Mouse (Mus musculus): Measurements from ENCODE around the gene Rab4a.

Rab4a gene

GRCm38 (mm10) chr8:123854733-123855475, 49.1 kb downstream of the Rab4a start:
- DNase-seq: no peak

DNA sequence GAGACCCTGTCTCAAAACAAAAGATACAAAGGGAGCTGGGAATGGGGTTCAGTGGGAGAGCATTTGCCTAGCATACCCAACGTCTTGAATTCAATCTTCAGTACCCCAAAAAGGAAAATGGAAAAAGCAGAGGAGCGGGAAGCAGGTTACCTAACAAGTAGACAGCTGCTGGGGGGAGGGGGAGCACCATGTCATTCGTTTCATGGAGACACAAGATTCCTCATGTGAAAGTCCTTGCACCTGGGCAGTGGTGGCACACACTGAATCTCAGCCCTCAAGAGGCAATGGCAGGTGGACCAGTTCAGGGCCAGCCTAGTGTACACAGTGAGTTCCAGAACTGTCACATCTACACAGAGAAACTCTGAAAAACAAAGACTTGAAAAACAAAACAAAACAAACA, 51.6 kb downstream of the Rab4a start:
- DNase-seq: no peak

DNA sequence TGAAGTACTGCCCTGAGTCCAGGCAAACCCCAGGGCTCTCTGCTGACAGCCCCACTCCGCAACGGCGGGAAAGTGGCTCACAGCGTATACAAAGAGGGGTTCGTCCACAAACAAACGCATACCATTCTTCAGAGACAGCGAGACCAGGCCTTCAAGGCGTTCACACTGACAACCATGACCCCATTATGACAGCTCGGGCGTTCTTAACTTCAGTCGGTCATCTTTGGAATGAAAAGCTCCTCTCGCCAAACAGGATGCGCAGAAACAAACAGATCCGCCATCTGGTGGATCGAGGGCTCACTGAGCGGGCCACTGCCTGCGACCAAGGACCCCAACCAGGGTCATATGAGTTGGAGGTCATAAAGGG, 52.8 kb downstream of the Rab4a start:
- DNase-seq: no peak

GRCm38 (mm10) chr8:123858941-123859647, 53.3 kb downstream of the Rab4a start:
- DNase-seq: peak; percentile 88 to 91

DNA sequence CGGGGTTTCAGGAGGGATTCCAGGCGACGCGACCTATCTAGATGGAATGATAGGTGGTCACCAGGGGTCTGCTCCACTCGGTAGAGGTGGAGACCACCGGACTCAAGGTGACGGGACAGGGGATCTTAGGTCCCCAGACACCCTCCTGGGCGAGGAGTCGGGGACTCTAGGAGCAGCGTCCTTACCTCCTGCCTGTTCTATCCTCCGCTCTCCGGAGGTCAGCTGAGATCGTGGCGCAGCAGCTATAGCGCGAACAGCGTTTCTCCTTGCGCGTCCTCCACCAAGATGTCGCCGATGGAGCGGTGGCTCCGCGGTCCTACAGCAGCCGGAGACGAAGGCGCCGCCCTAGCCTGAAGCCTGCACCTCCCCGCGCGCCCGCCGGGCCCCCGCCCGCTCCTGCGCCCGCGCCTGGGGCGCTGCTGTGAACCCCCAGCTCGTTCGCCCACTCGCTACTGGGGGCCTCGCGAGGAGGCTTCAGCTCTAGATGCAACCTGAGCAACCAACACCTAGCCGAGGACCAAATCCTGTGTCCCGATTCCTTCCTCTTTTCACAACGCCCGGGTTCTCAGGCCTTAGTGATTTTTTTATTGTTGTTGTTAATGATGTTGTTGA, 54.0 kb downstream of the Rab4a start, which contains the start of gene Ccsap:
Ccsap (minus strand) TSS at position 562 of the 612 bp plus-strand sequence.
- DNase-seq: no peak

DNA sequence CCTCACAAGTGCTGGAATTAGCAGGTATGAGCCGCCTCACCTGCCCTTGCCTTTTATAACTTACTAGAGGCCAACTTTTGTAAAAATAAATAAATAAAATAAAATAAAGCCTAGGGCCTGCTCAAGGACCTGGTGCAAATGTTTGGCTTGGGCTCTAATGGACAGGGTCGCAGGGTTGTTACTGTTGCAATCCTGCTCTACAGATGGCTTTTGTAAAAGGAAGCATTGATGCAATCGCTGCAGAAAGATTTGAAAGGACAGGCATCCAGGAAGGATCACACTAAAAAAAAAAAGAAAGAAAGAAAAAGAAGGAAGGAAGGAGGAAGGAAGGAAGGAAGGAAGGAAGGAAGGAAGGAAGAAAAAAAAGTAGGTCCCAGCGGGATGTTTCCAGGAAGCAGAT, 54.6 kb downstream of the Rab4a start:
- DNase-seq: no peak

DNA sequence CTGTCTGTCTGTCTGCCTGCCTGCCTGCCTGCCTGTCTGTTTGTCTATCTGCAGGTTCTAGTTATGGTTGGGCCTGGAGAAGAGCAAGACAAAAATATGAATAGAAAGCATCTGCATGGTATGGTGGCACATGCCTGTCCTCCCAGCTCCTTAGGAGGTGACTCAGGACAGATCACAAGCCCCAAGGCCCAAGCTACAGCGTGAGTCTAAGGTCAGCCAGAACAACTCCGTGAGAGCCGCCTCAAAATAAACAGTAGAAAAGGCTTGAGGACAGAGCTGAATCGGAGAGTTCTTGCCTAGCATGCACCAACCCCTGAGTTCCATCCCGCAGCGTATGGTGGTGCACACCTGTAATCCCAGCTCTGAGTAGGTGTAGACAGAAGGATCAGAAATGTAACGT, 60.0 kb downstream of the Rab4a start:
- DNase-seq: no peak

DNA sequence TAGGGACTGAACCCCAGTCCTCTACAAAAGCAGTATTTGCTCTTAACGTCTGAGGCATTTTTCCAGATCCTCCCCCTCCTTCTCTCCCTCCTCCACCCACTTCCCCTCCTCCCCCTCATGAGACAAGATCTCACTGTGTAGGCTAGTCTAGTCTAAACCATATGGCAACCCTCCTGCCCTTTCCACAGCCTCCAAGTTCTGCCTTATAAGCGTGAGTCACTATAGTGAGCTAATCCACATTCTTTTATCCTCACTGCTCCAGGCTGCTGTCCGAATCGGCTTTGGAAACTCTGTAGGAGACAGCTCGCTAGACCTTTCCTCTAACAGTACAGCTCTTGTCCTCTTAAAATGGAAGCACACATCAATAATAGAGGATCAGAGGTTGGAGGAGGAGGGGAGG, 61.2 kb downstream of the Rab4a start:
- DNase-seq: no peak

DNA sequence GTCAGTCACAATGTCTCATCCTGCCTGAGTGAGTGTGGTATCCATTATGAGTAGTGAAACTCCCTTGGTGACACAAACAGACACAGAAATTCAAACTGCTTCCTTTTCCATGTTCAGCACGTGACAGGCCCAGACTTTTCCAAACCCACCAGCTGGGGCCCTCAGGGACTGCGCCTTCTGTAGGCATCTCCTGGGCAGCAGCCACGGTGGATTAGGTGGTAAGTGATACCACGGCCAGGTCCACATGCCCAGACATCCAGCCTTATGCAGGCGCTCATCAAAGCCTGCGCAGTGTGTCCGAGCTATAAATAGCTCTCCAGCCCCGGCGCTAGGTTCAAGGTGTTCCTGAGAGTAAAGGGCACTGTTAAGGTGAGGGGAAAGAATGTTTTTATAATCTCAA, 66.3 kb downstream of the Rab4a start:
- DNase-seq: no peak

GRCm38 (mm10) chr8:123873364-123873763, 67.6 kb downstream of the Rab4a start:
- no peak for DNase-seq

DNA sequence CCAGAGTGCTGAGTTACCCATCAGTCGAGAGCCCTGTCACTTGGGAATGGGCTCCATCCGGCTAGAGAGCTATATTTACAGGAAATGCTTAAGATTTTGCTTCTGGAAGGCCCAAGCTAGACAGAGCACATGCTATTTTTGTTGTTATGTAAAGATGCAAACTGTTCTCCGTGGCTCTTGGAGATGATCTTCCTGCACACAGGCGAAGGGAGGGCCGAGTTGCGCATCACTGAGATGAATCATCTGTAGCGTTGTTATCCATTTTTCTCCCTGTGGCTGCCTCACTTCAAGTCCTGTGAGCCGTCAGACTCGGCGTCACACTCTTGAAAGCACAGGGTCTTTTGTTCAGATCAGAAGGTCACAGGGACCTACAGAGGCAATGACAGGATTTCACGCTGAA, 68.5 kb downstream of the Rab4a start:
- DNase-seq: no peak

- no peak for DNase-seq
Observed at GRCm38 (mm10) chr8:123877865-123878264, 72.1 kb downstream of the Rab4a start.

GRCm38 (mm10) chr8:123880271-123880670, 74.5 kb downstream of the Rab4a start:
- DNase-seq: no peak

DNA sequence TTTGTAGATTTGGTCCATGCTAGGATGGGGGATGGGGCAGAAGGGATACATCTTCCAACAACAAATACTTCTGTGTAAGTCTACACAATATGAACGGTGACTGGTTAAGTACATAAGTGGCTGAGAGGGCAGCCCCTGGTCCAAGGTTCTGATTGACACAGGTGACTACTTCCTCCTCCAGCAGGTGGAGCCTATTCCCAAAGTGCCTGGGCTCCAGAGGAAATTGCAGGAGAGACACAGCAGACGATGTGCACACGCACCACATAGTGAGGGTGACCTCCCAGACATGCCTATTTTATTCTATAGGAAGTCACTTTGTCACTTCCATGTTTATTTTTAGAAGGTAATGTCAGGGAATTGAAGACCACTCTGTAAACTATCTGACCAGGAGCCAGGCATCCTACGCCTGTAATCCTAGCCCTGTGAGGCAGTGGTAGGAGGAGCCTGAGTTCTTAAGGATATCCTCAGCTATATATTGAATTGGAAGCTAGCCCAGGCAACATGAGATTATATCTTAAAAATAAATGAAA, 75.1 kb downstream of the Rab4a start:
- no peak for DNase-seq

- DNase-seq: no peak
Observed at GRCm38 (mm10) chr8:123882412-123882811, 76.6 kb downstream of the Rab4a start.

DNA sequence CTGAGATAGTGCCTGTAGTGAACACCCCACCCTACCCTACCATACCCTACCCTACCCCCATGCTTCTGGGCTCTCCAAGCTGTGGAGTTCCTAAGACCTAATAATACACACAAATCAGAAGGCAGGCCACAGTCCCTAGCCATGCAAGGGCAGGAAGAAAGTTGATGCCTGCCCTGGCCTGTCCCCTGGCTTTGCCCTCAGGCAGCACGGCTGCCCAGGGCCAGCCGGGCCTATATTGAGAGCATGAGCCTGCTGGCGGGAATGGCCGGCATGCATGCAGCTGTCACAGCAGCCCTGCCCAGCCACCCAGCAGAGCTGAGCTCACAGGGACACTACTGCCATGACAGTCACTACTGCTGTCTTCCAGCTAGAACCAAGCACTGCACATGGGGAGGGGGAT, 77.3 kb downstream of the Rab4a start:
- DNase-seq: no peak

Data from kidney, adult 8-10 months (tissue).